Mouse (Mus musculus) layer of hippocampus, adult 2 months (tissue): ENCODE measurements around the gene Dot1l. TPM values are rescaled to one million over a fixed set of nuclear protein-coding genes. Genes with fewer than 3 reads are reported as not detected.

Experiments used
- DNase-seq, 2 experiments: peaks; one replicate each; pipeline ENCODE4 v3.0.0; 2022; ENCODE audit warnings: low spot score in 2 of 2
- H3K27ac ChIP-seq: fragments of 200-600 bp; 2 replicates; pipeline ENCODE4 v1.8.1; 2022
- H3K4me3 ChIP-seq: fragments of 200-600 bp; 2 replicates; pipeline ENCODE4 v1.8.1; 2022; ENCODE audit warnings: mild to moderate bottlenecking
- CTCF ChIP-seq: fragments of 200-600 bp; conservative IDR thresholded peaks from 2 replicates; pipeline ENCODE4 v1.8.1; 2022; ENCODE audit warnings: antibody characterized with exemption, mild to moderate bottlenecking, moderate library complexity
- total RNA-seq, 2 experiments: library from RNA; stranded (reverse); gene quantifications; 2 replicates each; pipeline ENCODE4 v1.2.3; 2021

Dot1l gene
- total RNA-seq, 2 experiments from 2014 or later = 52.0 to 63.6 TPM

GRCm38 (mm10) chr10:80787517-80787916 lies 32.5 kb downstream of the Dot1l start:
- no peak for TF ChIP-seq CTCF
- Histone ChIP-seq H3K4me3 (no peak overlapping the region), H3K27ac (no peak overlapping the region)
- no peak for DNase-seq

- Histone ChIP-seq H3K27ac (peak overlapping the region; percentile 88; the same call in 1 of the 2 replicates), H3K4me3 (no peak overlapping the region)
- DNase-seq = no peak
- TF ChIP-seq CTCF = no peak
Observed at GRCm38 (mm10) chr10:80790761-80791404, 35.9 kb downstream of the Dot1l start.

GRCm38 (mm10) chr10:80791476-80792174 lies 36.6 kb downstream of the Dot1l start:
- DNase-seq = no peak
- 0 out of 2 replicates have a peak, but pooled peaks have one; percentile 4 for TF ChIP-seq CTCF
- no peak overlapping the region for H3K4me3 ChIP-seq
- peak overlapping the region; percentile 88 for H3K27ac ChIP-seq

- Histone ChIP-seq H3K27ac (peak overlapping the region; percentile 88), H3K4me3 (no peak overlapping the region)
- no peak for DNase-seq
- no peak for TF ChIP-seq CTCF
Observed at GRCm38 (mm10) chr10:80792175-80793032, 37.4 kb downstream of the Dot1l start.

GRCm38 (mm10) chr10:80793033-80793784 lies 38.2 kb downstream of the Dot1l start:
- DNase-seq = no peak
- H3K27ac ChIP-seq = peak overlapping the region; percentile 88
- H3K4me3 ChIP-seq = no peak overlapping the region
- TF ChIP-seq CTCF = no peak

GRCm38 (mm10) chr10:80793803-80794202 lies 38.8 kb downstream of the Dot1l start:
- TF ChIP-seq CTCF = no peak
- Histone ChIP-seq H3K4me3 (no peak overlapping the region), H3K27ac (no peak overlapping the region)
- DNase-seq = no peak

GRCm38 (mm10) chr10:80794750-80795149 lies 39.7 kb downstream of the Dot1l start:
- DNase-seq = no peak
- no peak for TF ChIP-seq CTCF
- Histone ChIP-seq H3K4me3 (no peak overlapping the region), H3K27ac (peak overlapping the region; percentile 99; the same call in 1 of the 2 replicates)

- peak overlapping the region; percentile 93; the same call in 1 of the 2 replicates for H3K4me3 ChIP-seq
- no peak for TF ChIP-seq CTCF
- H3K27ac ChIP-seq = peak overlapping the region; percentile 99
- DNase-seq = no peak
Observed at GRCm38 (mm10) chr10:80796307-80796848, 41.4 kb downstream of the Dot1l start.

GRCm38 (mm10) chr10:80797186-80798149 lies 42.5 kb downstream of the Dot1l start:
- peak overlapping the region; percentile 93 for H3K4me3 ChIP-seq

GRCm38 (mm10) chr10:80798150-80799006 lies 43.4 kb downstream of the Dot1l start, which contains the start of the genes Sf3a2 and Plekhj1:
TSS of gene Sf3a2 (plus strand) at chr10:80798198.
TSS of gene Plekhj1 (minus strand) at chr10:80798626.
- peak within 1 kb of the TSS; percentile 99 for H3K27ac ChIP-seq
- peak within 1 kb of the TSS; percentile 93 for H3K4me3 ChIP-seq
- TF ChIP-seq CTCF = peak; percentile 40; the same call in 1 of the 2 replicates
- peak; percentile 95 for DNase-seq

More at GRCm38 (mm10) chr10:80797186-80798149, 42.5 kb downstream of the Dot1l start:
- peak overlapping the region; percentile 99 for H3K27ac ChIP-seq
- no peak for DNase-seq
- TF ChIP-seq CTCF = no peak
